Comparison of ENCODE assay signal across 10 mouse cellular contexts in genomic region chr7:34675120-34675790, GRCm38 (mm10). TPM values are rescaled to one million over a fixed set of nuclear protein-coding genes. Genes with fewer than 3 reads are reported as not detected.
A peak's percentile ranks its signal among the peaks of the same experiment; 100 is the strongest.
DNase-seq lines count a peak whose midpoint lies in the region; ATAC-seq and TF ChIP-seq lines count a peak whose summit lies in the region.
"Had no signal": no experiment of that assay in that cellular context is flagged by ENCODE, and none has a peak within 500 bp of the region (broad histone marks: within the 10 kb centered on the region; RNA-seq: fewer than 3 reads in every experiment).

No protein-coding gene starts in this region.

- DNase-seq in heart, postnatal 4 days = no peak
- no peak for DNase-seq in thymus, postnatal 4 days
- no peak for DNase-seq in spleen, postnatal 4 days (ENCODE audit: low spot score in 2 of 2)
- DNase-seq in urinary bladder, postnatal 14 days (ENCODE audit: low spot score) = no peak

- ATAC-seq in heart, embryonic 15.5 days (replicated peaks; ENCODE audit: insufficient number of reproducible peaks, insufficient read depth, low FRiP score, low read depth) = no peak
- ATAC-seq in hindbrain, embryonic 12.5 days (ENCODE audit: low FRiP score) = no peak; the same call in 1 of the 2 replicates
- no peak for ATAC-seq in midbrain, embryonic 12.5 days (ENCODE audit: low FRiP score, low read depth)

- H3K27ac ChIP-seq in heart, embryonic 15.5 days = no peak overlapping the region
- H3K27ac ChIP-seq in cortical plate, adult 2 months (ENCODE audit: insufficient read depth, low read length) = no peak overlapping the region
- H3K27ac ChIP-seq in hindbrain, embryonic 12.5 days = no peak overlapping the region
- no peak overlapping the region for H3K27ac ChIP-seq in midbrain, embryonic 12.5 days (replicated peaks)

- no peak for TF ChIP-seq CTCF in cortical plate, adult 2 months (IDR thresholded peaks at IDR 0.05; ENCODE audit: extremely low read depth, insufficient read depth, low read length)

- peak overlapping the region; percentile 51; the same call in 1 of the 2 replicates for H3K4me2 ChIP-seq in heart, embryonic 15.5 days
- H3K4me2 ChIP-seq in hindbrain, embryonic 12.5 days (replicated peaks) = peak overlapping the region; percentile 49
- H3K4me2 ChIP-seq in midbrain, embryonic 12.5 days (replicated peaks) = peak overlapping the region; percentile 44

- H3K9me3 ChIP-seq in heart, embryonic 15.5 days (replicated peaks) = no peaks in the 10 kb centered on the region
- no peaks in the 10 kb centered on the region for H3K9me3 ChIP-seq in hindbrain, embryonic 12.5 days (replicated peaks)
- H3K9me3 ChIP-seq in midbrain, embryonic 12.5 days = no peaks in the 10 kb centered on the region

- H3K4me1 ChIP-seq in heart, embryonic 15.5 days (replicated peaks) = peaks cover 3% of the 10 kb centered on the region
- no peaks in the 10 kb centered on the region for H3K4me1 ChIP-seq in cortical plate, adult 2 months (ENCODE audit: control insufficient read depth, insufficient read depth, low read length)
- peaks cover 9% of the 10 kb centered on the region for H3K4me1 ChIP-seq in hindbrain, embryonic 12.5 days
- H3K4me1 ChIP-seq in midbrain, embryonic 12.5 days = peaks cover 11% of the 10 kb centered on the region; the same call in 1 of the 2 replicates

- no peak overlapping the region for H3K9ac ChIP-seq in heart, embryonic 15.5 days
- H3K9ac ChIP-seq in hindbrain, embryonic 12.5 days = no peak overlapping the region
- H3K9ac ChIP-seq in midbrain, embryonic 12.5 days (replicated peaks) = no peak overlapping the region
- H3K9ac ChIP-seq: liver, postnatal 0 days had no signal

- no peaks in the 10 kb centered on the region for H3K36me3 ChIP-seq in heart, embryonic 15.5 days
- no peaks in the 10 kb centered on the region for H3K36me3 ChIP-seq in hindbrain, embryonic 12.5 days
- no peaks in the 10 kb centered on the region for H3K36me3 ChIP-seq in midbrain, embryonic 12.5 days

- H3K4me3 ChIP-seq in heart, embryonic 15.5 days = peak overlapping the region; percentile 29; the same call in 1 of the 2 replicates
- peak overlapping the region; percentile 7; the same call in 1 of the 2 replicates for H3K4me3 ChIP-seq in cortical plate, adult 2 months (ENCODE audit: insufficient read depth, low read length)
- peak overlapping the region; percentile 22 for H3K4me3 ChIP-seq in hindbrain, embryonic 12.5 days
- H3K4me3 ChIP-seq in midbrain, embryonic 12.5 days = peak overlapping the region; percentile 23
- H3K4me3 ChIP-seq: erythroblast, embryonic 14.5 days had no signal

- no peak for TF ChIP-seq POLR2A in cortical plate, adult 2 months (IDR thresholded peaks at IDR 0.05; ENCODE audit: extremely low read depth, insufficient read depth, low read length)

- H3K27me3 ChIP-seq in heart, embryonic 15.5 days = peaks cover 43% of the 10 kb centered on the region
- peaks cover 39% of the 10 kb centered on the region for H3K27me3 ChIP-seq in hindbrain, embryonic 12.5 days
- H3K27me3 ChIP-seq in midbrain, embryonic 12.5 days = peaks cover 42% of the 10 kb centered on the region

- 15% methylated on average over 42 of the region's 42 CpGs for WGBS in heart, embryonic 15.5 days
- WGBS in hindbrain, embryonic 12.5 days = 13% methylated on average over 42 of the region's 42 CpGs
- WGBS in midbrain, embryonic 12.5 days = 12% methylated on average over 42 of the region's 42 CpGs

RNA-seq across cellular contexts. Expression of gene Kctd15, which starts 18.7 kb away (rescaled TPM):
- polyA plus RNA-seq in heart, embryonic 15.5 days (2015; fragmentation: Nextera tagmentation; extraction: Ambion mirVana) = 3.0 and 6.0 TPM in 2 replicates
- total RNA-seq in heart, postnatal 4 days (2021) = 1 to 10 TPM; 3.4 to 5.1 TPM
- polyA plus RNA-seq in cortical plate, adult 2 months (2012; rRNA removed) = 19.6 and 21.5 TPM in 2 replicates
- 36.9 and 42.1 TPM in 2 replicates for polyA plus RNA-seq in hindbrain, embryonic 12.5 days (2016; fragmentation: Nextera tagmentation; extraction: Ambion mirVana)
- 35.4 and 35.8 TPM in 2 replicates for polyA plus RNA-seq in midbrain, embryonic 12.5 days (2016; fragmentation: Nextera tagmentation; extraction: Ambion mirVana)
- polyA plus RNA-seq: erythroblast, embryonic 14.5 days had no signal
